Comparison of ENCODE assay signal across 7 mouse cellular contexts in genomic region chr2:32235886-32236759, GRCm38 (mm10). TPM values are rescaled to one million over a fixed set of nuclear protein-coding genes. Genes with fewer than 3 reads are reported as not detected.
DNase-seq lines count a peak whose midpoint lies in the region; ATAC-seq lines count a peak whose summit lies in the region.

Gene Pomt1 (plus strand): TSS chr2:32236590.

- H3K4me3 ChIP-seq in intestine, embryonic 15.5 days (replicated peaks) = peak within 1 kb of the TSS; percentile 66
- peak within 1 kb of the TSS; percentile 70 for H3K4me3 ChIP-seq in midbrain, embryonic 10.5 days

- ATAC-seq in intestine, embryonic 15.5 days = peak; percentile 94

- peak within 1 kb of the TSS; percentile 69 for H3K4me2 ChIP-seq in intestine, embryonic 15.5 days (replicated peaks)

- peak within 1 kb of the TSS; percentile 71 for H3K9ac ChIP-seq in intestine, embryonic 15.5 days

- H3K36me3 ChIP-seq in intestine, embryonic 15.5 days = peaks cover 22% of the 10 kb centered on the region
- peaks cover 60% of the 10 kb centered on the region for H3K36me3 ChIP-seq in midbrain, embryonic 10.5 days

- WGBS in intestine, embryonic 15.5 days = under 1% methylated on average over 54 of the region's 54 CpGs
- under 1% methylated on average over 54 of the region's 54 CpGs for WGBS in midbrain, embryonic 10.5 days

- peak; percentile 85 to 88 for DNase-seq in adrenal gland, adult 18-20 months (ENCODE audit: low spot score in 2 of 2)
- DNase-seq in embryo, embryonic 11 days = peak; percentile 98
- DNase-seq in gastrocnemius, postnatal 36 days = peak; percentile 86 to 89
- DNase-seq in left cerebral cortex, postnatal 25 days (ENCODE audit: low spot score in 2 of 2) = peak; percentile 92 to 95
- peak; percentile 92 for DNase-seq in midbrain, embryonic 10.5 days (ENCODE audit: low spot score)
- peak; percentile 90 for DNase-seq in right cerebral cortex, postnatal 4 days

- no peaks in the 10 kb centered on the region for H3K9me3 ChIP-seq in intestine, embryonic 15.5 days
- no peaks in the 10 kb centered on the region for H3K9me3 ChIP-seq in midbrain, embryonic 10.5 days (replicated peaks)

- peaks cover 15% of the 10 kb centered on the region for H3K4me1 ChIP-seq in intestine, embryonic 15.5 days (replicated peaks)
- peaks cover 30% of the 10 kb centered on the region for H3K4me1 ChIP-seq in midbrain, embryonic 10.5 days

- no peaks in the 10 kb centered on the region for H3K27me3 ChIP-seq in intestine, embryonic 15.5 days (replicated peaks)
- no peaks in the 10 kb centered on the region for H3K27me3 ChIP-seq in midbrain, embryonic 10.5 days (ENCODE audit: low read depth, poor library complexity, severe bottlenecking)

- intact Hi-C loops in gastrocnemius, postnatal 36 days (cut with DNase I) = loop anchor here (5.0 kb wide), 1 partner anchor 84 kb away; the partner anchor contains the start of gene Prrc2b
- intact Hi-C loops in left cerebral cortex, postnatal 25 days (cut with DNase I) = loop anchor here (2.0 to 5.0 kb wide), 2 partner anchors 84 to 99 kb away; partner anchors contain the start of gene Prrc2b

- H3K27ac ChIP-seq in intestine, embryonic 15.5 days = peak within 1 kb of the TSS; percentile 84
- peak within 1 kb of the TSS; percentile 88 for H3K27ac ChIP-seq in midbrain, embryonic 10.5 days (replicated peaks)

RNA-seq across cellular contexts. Expression of gene Pomt1, which starts in this region (rescaled TPM):
- total RNA-seq in adrenal gland, adult 18-20 months (2021) = 10 to 100 TPM; 33.5 to 38.7 TPM
- total RNA-seq in gastrocnemius, postnatal 36 days (2021) = 10 to 100 TPM; 12.0 to 12.2 TPM
- 26.0 and 26.8 TPM in 2 replicates for polyA plus RNA-seq in intestine, embryonic 15.5 days (2015; fragmentation: Nextera tagmentation; extraction: Ambion mirVana)
- 10 to 100 TPM; 21.4 to 24.4 TPM for total RNA-seq in left cerebral cortex, postnatal 25 days (2021)
- 27.4 and 30.3 TPM in 2 replicates for polyA plus RNA-seq in midbrain, embryonic 10.5 days (2016; fragmentation: Nextera tagmentation; extraction: Ambion mirVana)

Comparison
In these comparisons a context has a peak if more than half of its experiments do, and no peak if none do; other contexts are left out.
1. Peak in every context shown above with its lines: DNase-seq, ATAC-seq, H3K4me3 ChIP-seq and H3K27ac ChIP-seq.